Mouse (Mus musculus): ENCODE results near the gene Gpr4. TPM values are rescaled to one million over a fixed set of nuclear protein-coding genes. Genes with fewer than 3 reads are reported as not detected.

The Gpr4 gene
- polyA plus RNA-seq, 1 experiment from 2014 or later, result 2.3 TPM

GRCm38 (mm10) chr7:19175708-19176515 lies 36.4 kb upstream of the Gpr4 start, which contains the start of gene Eml2:
TSS of gene Eml2 (plus strand) at chr7:19176421.
- Histone ChIP-seq H3K36me3 (no peaks in the 10 kb centered on the region), H3K4me1 (peaks cover 38% of the 10 kb centered on the region), H3K27ac (no peak within 1 kb of the TSS; the same call in 1 of the 2 replicates), H3K27me3 (replicated peaks) (peaks cover 57% of the 10 kb centered on the region), H3K9ac (peak within 1 kb of the TSS; percentile 58), H3K4me3 (peak within 1 kb of the TSS; percentile 53), H3K9me3 (no peaks in the 10 kb centered on the region), H3K4me2 (replicated peaks) (peak within 1 kb of the TSS; percentile 70)
- WGBS, result under 1% methylated on average over 30 of the region's 30 CpGs
- ATAC-seq (ENCODE audit: low FRiP score, low read depth), result peak; percentile 93

DNA sequence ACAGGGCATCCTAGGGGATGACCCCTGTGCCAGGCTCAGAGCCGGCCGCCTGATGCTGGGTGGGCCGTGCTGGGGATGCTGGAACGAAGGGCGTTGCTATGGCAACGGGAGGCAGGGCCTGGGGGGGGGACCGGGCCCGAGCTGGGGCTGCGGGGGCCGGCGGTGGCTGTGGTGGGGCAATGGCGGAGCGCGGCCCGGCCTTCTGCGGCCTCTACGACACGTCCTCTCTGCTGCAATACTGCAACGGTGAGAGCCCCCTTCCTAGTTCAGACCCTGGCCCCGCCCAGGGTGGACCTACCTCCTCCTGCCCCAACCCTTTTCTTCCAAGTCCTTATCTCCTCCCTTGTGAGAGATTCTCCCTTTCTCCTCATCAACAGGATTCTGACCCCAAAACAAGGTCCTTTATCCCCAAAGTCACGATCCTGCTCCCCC lies 35.8 kb upstream of the Gpr4 start:
- Histone ChIP-seq H3K27ac (no peak overlapping the region; the same call in 1 of the 2 replicates), H3K4me3 (peak overlapping the region; percentile 53), H3K4me2 (replicated peaks) (peak overlapping the region; percentile 70), H3K4me1 (peaks cover 43% of the 10 kb centered on the region), H3K9ac (peak overlapping the region; percentile 58), H3K36me3 (no peaks in the 10 kb centered on the region), H3K9me3 (no peaks in the 10 kb centered on the region), H3K27me3 (replicated peaks) (peaks cover 58% of the 10 kb centered on the region)
- peak; percentile 27; the same call in 1 of the 2 replicates for ATAC-seq (ENCODE audit: low FRiP score, low read depth)
- 3% methylated on average over 21 of the region's 21 CpGs for WGBS

GRCm38 (mm10) chr7:19177216-19177615 lies 35.1 kb upstream of the Gpr4 start:
- H3K4me3 ChIP-seq, result peak overlapping the region; percentile 53
- H3K4me1 ChIP-seq, result peaks cover 38% of the 10 kb centered on the region
- no peaks in the 10 kb centered on the region for H3K36me3 ChIP-seq
- peak overlapping the region; percentile 70 for H3K4me2 ChIP-seq (replicated peaks)
- peaks cover 56% of the 10 kb centered on the region for H3K27me3 ChIP-seq (replicated peaks)
- WGBS, result 64% methylated on average over 7 of the region's 7 CpGs
- no peak overlapping the region for H3K27ac ChIP-seq
- no peak overlapping the region for H3K9ac ChIP-seq
- no peaks in the 10 kb centered on the region for H3K9me3 ChIP-seq
- no peak for ATAC-seq (ENCODE audit: low FRiP score, low read depth)

DNA sequence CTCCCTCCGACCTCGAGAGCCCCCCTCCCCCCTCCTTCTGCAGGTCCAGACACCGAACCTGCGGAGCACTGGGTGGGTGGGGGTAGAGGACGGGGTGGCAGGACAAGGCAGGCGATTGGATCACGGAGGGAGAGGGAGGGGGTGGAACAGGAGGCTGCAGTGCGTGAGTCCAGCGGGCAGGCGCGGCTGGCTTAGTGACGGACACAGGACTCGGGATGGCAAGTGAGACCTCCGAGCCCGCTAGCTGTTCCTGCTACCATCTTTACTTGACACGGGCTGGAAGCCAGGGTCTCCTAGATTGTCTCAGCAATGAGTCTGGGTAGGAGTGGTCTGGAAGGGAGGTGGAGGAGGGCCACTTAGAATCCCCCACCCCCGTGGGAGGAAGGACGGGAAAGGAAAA lies 34.3 kb upstream of the Gpr4 start:
- no peaks in the 10 kb centered on the region for H3K9me3 ChIP-seq
- peaks cover 33% of the 10 kb centered on the region for H3K4me1 ChIP-seq
- peaks cover 54% of the 10 kb centered on the region for H3K27me3 ChIP-seq (replicated peaks)
- H3K4me2 ChIP-seq (replicated peaks), result peak overlapping the region; percentile 70
- peak overlapping the region; percentile 11; the same call in 1 of the 2 replicates for H3K4me3 ChIP-seq
- 10% methylated on average over 18 of the region's 18 CpGs for WGBS
- H3K27ac ChIP-seq, result no peak overlapping the region
- ATAC-seq (ENCODE audit: low FRiP score, low read depth), result no peak
- H3K9ac ChIP-seq, result peak overlapping the region; percentile 33; the same call in 1 of the 2 replicates
- H3K36me3 ChIP-seq, result no peaks in the 10 kb centered on the region

GRCm38 (mm10) chr7:19178443-19179092 lies 33.8 kb upstream of the Gpr4 start:
- Histone ChIP-seq H3K27me3 (replicated peaks) (peaks cover 54% of the 10 kb centered on the region), H3K9ac (0 out of 2 replicates have a peak overlapping the region, but pooled peaks have one; percentile 13), H3K36me3 (peaks cover 1% of the 10 kb centered on the region; the same call in 1 of the 2 replicates), H3K4me2 (replicated peaks) (peak overlapping the region; percentile 70), H3K27ac (no peak overlapping the region), H3K4me3 (peak overlapping the region; percentile 19; the same call in 1 of the 2 replicates), H3K9me3 (no peaks in the 10 kb centered on the region), H3K4me1 (peaks cover 33% of the 10 kb centered on the region)
- ATAC-seq (ENCODE audit: low FRiP score, low read depth), result no peak
- WGBS, result 5% methylated on average over 27 of the region's 27 CpGs

GRCm38 (mm10) chr7:19179173-19179572 lies 33.2 kb upstream of the Gpr4 start:
- WGBS, result under 1% methylated on average over 32 of the region's 32 CpGs
- ATAC-seq (ENCODE audit: low FRiP score, low read depth), result no peak; the same call in 1 of the 2 replicates
- Histone ChIP-seq H3K36me3 (peaks cover 4% of the 10 kb centered on the region; the same call in 1 of the 2 replicates), H3K9me3 (no peaks in the 10 kb centered on the region), H3K27ac (no peak overlapping the region), H3K9ac (no peak overlapping the region), H3K4me3 (peak overlapping the region; percentile 19; the same call in 1 of the 2 replicates), H3K4me1 (peaks cover 34% of the 10 kb centered on the region), H3K27me3 (replicated peaks) (peaks cover 54% of the 10 kb centered on the region), H3K4me2 (replicated peaks) (peak overlapping the region; percentile 70)

GRCm38 (mm10) chr7:19179936-19180335 lies 32.4 kb upstream of the Gpr4 start:
- no peak overlapping the region for H3K27ac ChIP-seq
- H3K9ac ChIP-seq, result no peak overlapping the region
- peak overlapping the region; percentile 70 for H3K4me2 ChIP-seq (replicated peaks)
- H3K36me3 ChIP-seq, result peaks cover 4% of the 10 kb centered on the region; the same call in 1 of the 2 replicates
- ATAC-seq (ENCODE audit: low FRiP score, low read depth), result no peak
- no peak overlapping the region for H3K4me3 ChIP-seq
- H3K9me3 ChIP-seq, result no peaks in the 10 kb centered on the region
- peaks cover 54% of the 10 kb centered on the region for H3K27me3 ChIP-seq (replicated peaks)
- peaks cover 41% of the 10 kb centered on the region for H3K4me1 ChIP-seq
- 38% methylated on average over 6 of the region's 6 CpGs for WGBS

- H3K27me3 ChIP-seq (replicated peaks), result peaks cover 49% of the 10 kb centered on the region
- peak overlapping the region; percentile 48 for H3K9ac ChIP-seq
- H3K27ac ChIP-seq, result no peak overlapping the region
Measured at GRCm38 (mm10) chr7:19180862-19181429, 31.4 kb upstream of the Gpr4 start.

DNA sequence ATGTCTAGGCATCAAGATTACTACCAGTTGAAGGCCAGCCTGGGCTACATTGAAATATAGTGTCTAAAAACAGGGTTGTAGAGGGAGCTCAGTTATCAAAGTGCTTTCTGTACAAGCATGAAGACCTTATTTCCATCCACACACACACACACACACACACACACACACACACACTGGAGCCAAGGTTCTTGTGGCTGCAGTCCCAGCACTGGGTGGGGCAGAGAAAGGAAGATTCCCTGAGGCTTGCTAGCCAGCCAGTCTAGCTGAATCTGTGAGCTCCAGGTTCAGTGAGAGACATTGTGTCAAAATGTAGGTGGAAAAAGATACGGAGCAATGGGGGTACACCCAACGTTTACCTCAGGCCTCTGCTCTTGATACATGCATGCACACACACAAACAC lies 28.1 kb upstream of the Gpr4 start:
- Histone ChIP-seq H3K27ac (no peak overlapping the region), H3K36me3 (peaks cover 24% of the 10 kb centered on the region), H3K9ac (no peak overlapping the region; the same call in 1 of the 2 replicates), H3K4me2 (replicated peaks) (peak overlapping the region; percentile 20; the same call in 1 of the 2 replicates), H3K4me3 (no peak overlapping the region), H3K27me3 (replicated peaks) (peaks cover 17% of the 10 kb centered on the region), H3K9me3 (no peaks in the 10 kb centered on the region), H3K4me1 (peaks cover 30% of the 10 kb centered on the region)
- WGBS, result 90% methylated on average over 2 of the region's 2 CpGs
- ATAC-seq (ENCODE audit: low FRiP score, low read depth), result no peak

More at GRCm38 (mm10) chr7:19180862-19181429, 31.4 kb upstream of the Gpr4 start:
- Histone ChIP-seq H3K9me3 (no peaks in the 10 kb centered on the region), H3K4me3 (peak overlapping the region; percentile 37), H3K36me3 (peaks cover 5% of the 10 kb centered on the region; the same call in 1 of the 2 replicates), H3K4me1 (peaks cover 48% of the 10 kb centered on the region), H3K4me2 (replicated peaks) (peak overlapping the region; percentile 58)
- ATAC-seq (ENCODE audit: low FRiP score, low read depth), result no peak
- WGBS, result 1% methylated on average over 27 of the region's 27 CpGs

- no peak overlapping the region for H3K4me3 ChIP-seq
- peaks cover 11% of the 10 kb centered on the region for H3K27me3 ChIP-seq (replicated peaks)
- ATAC-seq (ENCODE audit: low FRiP score, low read depth), result peak; percentile 26; the same call in 1 of the 2 replicates
- no peak overlapping the region for H3K9ac ChIP-seq
- WGBS, result 68% methylated on average over 6 of the region's 6 CpGs
- no peaks in the 10 kb centered on the region for H3K9me3 ChIP-seq
- H3K4me1 ChIP-seq, result peaks cover 25% of the 10 kb centered on the region
- peak overlapping the region; percentile 20; the same call in 1 of the 2 replicates for H3K4me2 ChIP-seq (replicated peaks)
- H3K36me3 ChIP-seq, result peaks cover 25% of the 10 kb centered on the region
- no peak overlapping the region for H3K27ac ChIP-seq
Measured at GRCm38 (mm10) chr7:19184758-19185157, 27.6 kb upstream of the Gpr4 start.

DNA sequence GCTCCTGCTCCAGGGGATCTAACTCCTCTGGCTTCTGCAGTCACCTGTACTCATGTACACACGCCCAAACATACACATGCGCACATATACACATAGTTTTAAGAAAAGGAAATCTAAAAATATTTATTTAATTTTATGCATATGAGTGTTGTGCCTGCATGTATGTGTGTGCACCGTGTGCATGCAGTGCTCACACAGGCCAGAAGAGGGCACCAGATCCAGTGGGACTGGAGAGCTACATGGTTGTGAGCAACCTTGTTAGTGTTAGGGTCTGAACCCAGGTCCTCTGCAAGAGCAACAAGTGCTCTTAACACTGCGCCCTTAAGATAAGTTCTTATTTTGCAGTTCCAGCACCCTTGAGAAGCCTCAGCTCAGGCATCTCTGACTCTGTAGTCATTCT lies 17.7 kb upstream of the Gpr4 start:
- Histone ChIP-seq H3K4me3 (no peak overlapping the region), H3K4me2 (replicated peaks) (no peak overlapping the region), H3K4me1 (no peaks in the 10 kb centered on the region), H3K27me3 (replicated peaks) (no peaks in the 10 kb centered on the region), H3K9me3 (no peaks in the 10 kb centered on the region), H3K36me3 (peaks cover 59% of the 10 kb centered on the region), H3K9ac (no peak overlapping the region), H3K27ac (no peak overlapping the region)
- ATAC-seq (ENCODE audit: low FRiP score, low read depth), result no peak
- 93% methylated on average over 4 of the region's 4 CpGs for WGBS

DNA sequence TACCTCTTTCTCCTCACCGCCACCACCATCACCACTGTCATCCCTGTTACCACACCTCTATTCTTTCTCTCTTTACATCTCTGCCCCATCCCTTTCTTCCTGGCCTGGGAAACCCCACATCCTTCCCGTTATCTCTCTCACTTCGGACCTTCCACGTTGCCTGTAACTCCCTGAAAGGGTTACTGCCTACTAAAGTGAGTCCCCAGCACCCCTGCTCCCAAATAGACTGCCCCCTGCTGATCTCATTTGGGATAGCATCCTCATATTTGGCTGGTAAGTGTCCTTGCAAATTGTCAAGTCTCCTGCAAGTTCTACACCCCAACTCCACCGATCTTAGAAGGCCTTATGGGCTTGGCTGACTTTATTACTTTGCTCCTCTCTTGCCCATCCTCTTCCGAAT lies 15.7 kb upstream of the Gpr4 start:
- Histone ChIP-seq H3K4me1 (no peaks in the 10 kb centered on the region), H3K4me3 (no peak overlapping the region), H3K9me3 (no peaks in the 10 kb centered on the region), H3K27me3 (replicated peaks) (no peaks in the 10 kb centered on the region), H3K4me2 (replicated peaks) (no peak overlapping the region), H3K36me3 (peaks cover 58% of the 10 kb centered on the region), H3K9ac (no peak overlapping the region), H3K27ac (no peak overlapping the region)
- WGBS, result 70% methylated on average over 6 of the region's 6 CpGs
- no peak for ATAC-seq (ENCODE audit: low FRiP score, low read depth)

Measured in neural tube, embryonic 12.5 days (tissue).